Mouse (Mus musculus) layer of hippocampus, postnatal 25 days (tissue): ENCODE data around the gene Rcan1. TPM values are rescaled to one million over a fixed set of nuclear protein-coding genes. Genes with fewer than 3 reads are reported as not detected.

ENCODE experiments used
- DNase-seq, 2 experiments: peaks; one replicate each; pipeline ENCODE4 v3.0.0; 2022; ENCODE audit warnings: mixed read lengths in 2 of 2, low spot score in 1 of 2; ENCODE audit errors: extremely low spot score in 1 of 2
- total RNA-seq, 2 experiments: library from RNA; stranded (reverse); gene quantifications; 2 replicates each; pipeline ENCODE4 v1.2.3; 2021

The Rcan1 gene
- total RNA-seq, 2 experiments from 2014 or later: 40.2 to 44.9 TPM

DNA sequence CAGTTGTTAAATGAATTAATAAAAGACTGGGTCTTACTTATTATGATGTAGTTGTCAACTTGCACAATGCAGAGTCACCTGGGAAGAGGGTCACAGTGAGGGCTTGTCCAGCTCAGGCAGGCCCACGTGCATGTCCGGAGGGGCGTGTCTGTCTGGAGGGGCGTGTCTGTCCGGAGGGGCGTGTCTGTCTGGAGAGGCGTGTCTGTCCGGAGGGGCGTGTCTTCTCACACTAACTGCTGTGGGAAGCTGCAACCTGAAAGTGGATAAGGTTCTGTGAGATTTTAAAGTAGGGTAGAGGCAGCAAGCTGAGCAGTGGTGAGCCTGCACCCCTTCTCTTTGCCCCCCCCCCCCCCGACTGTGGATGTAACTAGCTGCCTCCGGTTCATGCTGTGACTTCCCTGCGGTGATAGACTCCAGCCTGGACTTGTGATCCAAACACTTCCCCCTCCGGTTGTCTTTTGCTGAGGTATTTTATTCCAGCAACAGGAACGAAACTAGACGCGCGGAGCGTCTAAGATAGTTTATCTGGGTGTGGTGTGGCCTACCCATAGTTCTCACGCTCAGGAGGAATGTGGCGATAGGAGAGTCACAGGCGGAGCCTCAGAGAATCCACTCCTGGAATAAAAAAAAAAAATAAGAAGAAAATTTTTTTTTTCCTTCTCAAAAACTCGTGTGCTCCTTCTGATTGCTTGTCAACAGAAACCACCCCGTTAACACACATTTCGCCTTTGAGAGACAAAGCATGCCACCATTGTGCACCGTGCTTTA, 4.6 kb upstream of the Rcan1 start:
- no peak for DNase-seq

DNA sequence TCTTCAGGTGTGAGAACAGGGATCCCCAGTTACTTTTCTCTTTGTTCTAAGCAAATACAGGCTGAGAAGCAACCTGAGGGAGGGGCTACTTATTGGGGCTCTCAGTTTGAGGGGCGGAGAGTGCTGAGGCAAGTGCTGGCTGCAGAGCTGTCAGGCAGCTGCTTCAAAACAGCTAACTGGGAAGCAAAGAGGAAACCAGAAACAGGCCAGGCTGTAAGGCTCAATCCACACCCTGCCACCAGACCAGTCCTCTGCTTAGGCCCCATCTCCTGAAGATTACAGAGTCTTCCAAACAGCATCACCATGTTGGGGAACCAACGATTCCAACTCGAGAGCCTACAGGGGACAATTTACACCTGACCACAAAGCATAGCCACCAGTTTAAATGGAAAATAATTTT, 2.2 kb upstream of the Rcan1 start:
- no peak for DNase-seq

DNA sequence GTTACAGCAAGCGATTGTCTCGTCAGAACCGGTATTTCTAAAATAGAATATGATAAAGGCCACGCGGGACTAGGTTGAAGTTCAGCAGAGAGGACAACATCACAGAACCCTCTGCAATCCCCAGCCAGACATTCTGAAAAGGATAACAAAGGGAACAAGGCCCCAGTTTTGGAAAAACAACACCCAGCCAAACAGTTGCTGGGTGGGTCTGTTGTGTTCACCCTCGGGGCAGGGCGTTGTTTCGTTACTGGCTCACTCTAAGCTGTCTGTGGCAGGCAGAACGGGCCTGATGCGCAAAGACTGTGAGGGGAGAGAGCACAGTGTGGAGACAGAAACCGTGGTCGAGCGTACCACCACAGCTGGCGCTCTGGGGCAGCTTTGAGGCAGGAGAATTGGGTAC, 2.2 kb downstream of the Rcan1 start:
- DNase-seq: no peak

DNA sequence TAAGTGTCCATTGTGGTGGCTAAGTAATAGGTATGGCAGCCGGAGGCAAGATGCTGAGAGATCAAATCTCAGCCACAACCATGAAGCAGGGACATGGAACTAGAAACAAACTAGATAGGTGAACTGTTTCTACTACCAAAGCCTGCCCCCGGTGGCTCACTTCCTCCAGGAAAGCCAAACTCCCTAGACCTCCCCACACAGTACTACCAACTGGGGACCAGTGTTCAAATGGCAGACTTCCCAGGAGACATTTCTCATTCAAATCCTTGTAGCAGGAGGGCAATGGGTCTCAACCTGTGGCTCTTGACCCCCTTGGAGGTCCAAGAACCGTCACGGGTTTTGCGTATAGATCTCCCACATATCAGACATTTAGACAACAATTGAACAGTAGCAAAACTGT, 3.6 kb downstream of the Rcan1 start:
- DNase-seq: no peak

DNA sequence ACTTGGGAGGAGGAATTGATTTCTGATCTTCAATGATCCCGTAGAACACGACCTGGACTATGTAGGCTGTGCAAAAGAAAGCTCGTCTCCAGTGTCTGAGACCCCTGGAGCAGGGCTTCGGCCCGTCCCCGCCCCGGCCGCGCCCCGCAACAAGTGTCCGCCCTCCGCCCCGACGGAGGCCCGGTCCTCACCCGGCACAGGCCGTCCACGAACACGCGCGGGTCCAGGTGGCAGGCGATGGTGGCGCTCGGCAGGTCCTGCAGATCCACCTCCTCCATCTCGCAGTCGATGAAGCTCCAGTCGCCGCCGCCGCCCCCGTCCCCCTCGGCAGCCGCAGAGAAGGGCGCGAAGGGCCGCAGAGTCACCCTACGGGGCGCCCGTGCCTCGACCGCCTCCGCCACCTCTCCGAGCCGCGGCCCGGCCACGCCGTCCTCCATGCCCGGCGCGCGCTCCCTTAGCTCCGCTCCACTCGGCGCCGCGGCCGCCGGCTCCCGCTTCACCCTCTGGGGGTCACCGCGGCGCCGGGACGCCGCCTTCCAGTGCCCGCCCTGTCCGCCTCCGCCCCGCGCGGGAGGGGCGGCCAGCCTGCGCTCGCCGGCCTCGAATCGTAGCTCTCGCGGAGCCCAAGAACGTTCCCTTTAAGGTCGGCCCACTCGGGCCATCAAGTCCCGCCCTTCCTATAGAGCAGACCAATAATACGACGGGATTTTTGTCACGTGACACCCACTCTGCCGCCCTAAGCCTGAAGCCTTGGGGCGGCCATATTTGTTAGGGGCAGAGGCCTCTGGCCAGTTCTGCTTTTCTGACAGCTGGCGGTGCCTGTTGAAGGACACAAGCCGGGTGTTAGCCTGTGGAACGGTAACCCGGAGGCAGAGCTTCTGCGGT, 4.8 kb downstream of the Rcan1 start:
- DNase-seq: peak; percentile 80 to 91

DNA sequence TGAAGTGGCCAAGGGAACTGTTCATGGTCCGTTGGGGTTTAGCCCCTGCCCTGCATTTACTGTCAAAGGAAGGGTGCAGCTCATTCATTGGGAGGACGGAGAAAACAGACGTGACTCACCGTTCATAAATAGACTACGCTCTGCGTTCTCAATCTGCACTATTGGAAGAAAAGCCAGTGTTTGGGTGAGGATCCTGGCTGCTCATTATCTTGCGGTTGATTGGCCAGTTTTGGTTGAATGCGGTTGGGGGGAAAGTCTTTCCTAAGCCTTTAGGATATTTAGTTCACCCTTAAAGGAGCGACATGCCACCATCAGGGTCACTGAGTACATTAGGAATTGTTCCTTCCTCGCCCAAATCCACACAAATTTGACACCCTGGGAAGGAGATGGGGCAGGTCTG, 5.4 kb downstream of the Rcan1 start:
- DNase-seq: no peak

DNA sequence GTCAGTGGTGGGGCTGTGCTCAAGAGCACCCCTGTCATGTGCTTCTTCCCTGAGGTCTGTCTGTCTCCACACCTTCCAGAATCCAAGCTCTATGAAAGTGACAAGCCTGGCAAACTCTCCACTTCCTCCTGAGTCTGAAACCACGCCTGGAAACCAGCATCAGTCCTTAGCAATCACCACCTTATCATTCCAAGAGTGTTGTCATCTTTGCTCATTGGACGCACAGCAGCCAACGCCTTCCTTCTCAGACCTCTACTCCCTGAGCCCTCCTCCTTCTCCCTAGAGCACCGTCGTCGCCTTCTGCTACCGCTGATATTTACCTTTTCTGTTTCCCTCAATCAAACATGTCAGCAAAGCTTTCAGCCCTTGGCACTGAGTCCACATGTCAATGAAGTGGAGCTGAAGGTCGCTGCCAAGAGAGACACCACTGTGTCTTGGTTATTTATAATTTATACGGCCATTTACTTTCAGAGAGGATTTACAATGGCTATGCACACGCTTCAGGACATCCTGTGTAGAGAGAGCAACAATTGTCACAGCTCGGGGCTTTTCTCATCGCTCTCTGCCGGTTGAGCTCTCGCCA, 6.2 kb downstream of the Rcan1 start:
- no peak for DNase-seq

DNA sequence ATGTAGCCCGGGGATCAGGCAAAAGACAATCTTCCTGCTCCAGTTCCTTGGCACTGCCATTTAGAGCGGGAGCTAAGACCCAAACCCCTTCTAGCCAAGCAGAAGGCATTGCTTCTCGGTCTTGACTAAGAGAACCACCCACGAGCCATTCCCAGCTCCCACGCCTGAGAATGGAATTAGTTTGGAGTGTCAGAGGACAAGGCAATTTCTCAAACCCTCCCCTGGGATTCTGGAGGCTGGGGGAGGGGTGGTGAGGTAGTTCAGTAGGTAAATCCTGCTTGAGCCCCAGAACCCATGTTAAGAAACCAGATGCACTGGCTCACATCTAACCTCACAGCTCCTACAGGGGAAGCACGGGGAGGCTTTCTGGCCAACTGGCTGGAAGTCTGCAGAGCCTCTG, 9.3 kb downstream of the Rcan1 start:
- DNase-seq: no peak

DNA sequence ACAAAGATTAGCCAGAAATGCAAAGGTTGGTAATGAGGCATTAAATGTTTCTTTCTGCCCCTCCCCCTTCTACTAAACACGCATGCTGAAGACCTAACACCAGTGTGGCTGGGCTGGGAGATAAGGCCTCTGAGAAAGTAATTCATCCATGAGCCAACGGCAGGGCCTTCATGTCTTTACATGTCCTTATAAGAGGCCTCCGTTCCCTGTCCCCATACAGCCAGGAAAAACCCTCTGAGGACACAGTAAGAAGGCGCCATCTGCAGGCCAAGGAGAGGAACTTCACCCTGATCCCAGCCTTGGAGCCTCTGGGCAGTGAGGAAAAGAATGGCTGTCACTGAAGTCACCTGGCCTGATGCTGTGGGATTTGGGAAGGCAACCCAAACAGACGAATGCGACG, 13.1 kb downstream of the Rcan1 start:
- DNase-seq: peak; percentile 48 to 72

DNA sequence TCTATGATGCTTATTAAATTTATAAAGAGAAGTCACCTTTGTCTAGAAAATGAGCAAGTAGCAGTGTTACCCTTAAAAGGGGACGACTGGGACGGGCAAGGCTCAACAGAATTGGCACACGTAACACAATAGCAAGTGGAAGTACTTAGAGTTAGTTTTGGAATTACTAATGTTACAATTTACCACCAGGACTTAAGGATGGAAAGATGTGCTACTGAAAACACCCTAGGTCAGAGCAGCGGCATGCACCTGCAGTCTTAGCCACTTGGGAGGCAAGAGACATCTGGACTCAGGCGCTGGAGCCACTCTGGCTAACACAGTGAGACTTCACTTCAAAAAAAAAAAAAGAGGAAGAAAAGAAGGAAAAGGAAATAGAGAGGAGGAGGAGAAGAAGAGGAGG, 14.7 kb downstream of the Rcan1 start:
- no peak for DNase-seq

DNA sequence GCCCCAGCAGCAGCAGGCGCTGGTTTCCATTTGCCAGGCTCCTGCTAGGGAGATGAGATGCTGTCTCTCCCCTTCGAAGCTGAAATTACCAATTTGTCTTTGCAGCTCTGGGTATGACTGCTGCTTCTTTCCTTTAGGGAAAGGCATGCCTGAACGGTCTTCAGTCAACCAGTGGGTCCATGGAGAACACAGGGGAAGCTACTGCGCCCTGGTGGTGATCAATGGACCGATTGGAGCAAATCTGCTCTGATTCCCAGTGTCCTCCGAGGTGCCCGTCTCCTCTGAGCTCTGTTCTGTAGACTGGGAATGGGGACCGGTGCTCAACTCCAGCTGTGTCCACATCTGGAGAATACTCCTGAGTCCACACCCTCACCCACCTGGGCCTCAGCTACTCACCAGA, 15.2 kb downstream of the Rcan1 start:
- no peak for DNase-seq

DNA sequence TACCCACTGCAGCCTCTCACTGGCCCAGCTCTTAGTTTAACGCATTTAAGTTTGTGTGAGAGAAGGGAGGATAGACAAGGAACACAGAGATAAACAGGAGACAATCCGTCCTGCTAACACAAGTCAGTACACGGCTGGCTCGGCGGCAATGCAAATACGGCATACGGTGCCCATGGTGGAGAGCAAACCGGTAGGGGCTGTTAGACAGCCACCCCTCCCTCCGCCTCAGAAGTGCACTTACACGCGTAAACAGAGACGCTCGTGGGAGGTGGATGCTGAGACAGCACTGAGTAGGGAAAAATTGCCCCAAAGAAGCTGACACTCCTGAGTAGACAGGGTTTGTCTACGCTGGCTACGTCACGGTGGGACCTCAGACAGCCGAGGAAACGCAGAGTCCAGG, 16.2 kb downstream of the Rcan1 start:
- no peak for DNase-seq

DNA sequence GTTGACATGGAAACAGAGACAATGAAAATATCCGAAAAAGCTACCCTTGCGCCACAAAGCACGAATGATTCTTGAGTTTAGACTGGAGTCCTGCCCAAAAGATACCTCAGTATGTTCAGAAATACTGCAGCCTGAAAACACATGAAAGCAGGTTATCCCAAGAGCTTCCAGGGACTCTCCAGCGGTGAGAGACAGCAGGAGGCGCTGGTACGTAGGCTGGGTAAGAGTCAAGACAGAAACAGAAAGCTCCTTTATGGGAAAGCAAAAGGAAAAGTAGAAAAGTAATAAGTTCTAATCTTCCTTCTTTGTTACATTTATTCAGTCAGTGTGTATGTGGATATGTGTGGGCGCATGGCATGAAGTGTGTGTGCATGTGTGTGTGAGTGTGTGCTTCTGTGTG, 16.7 kb downstream of the Rcan1 start:
- no peak for DNase-seq

DNA sequence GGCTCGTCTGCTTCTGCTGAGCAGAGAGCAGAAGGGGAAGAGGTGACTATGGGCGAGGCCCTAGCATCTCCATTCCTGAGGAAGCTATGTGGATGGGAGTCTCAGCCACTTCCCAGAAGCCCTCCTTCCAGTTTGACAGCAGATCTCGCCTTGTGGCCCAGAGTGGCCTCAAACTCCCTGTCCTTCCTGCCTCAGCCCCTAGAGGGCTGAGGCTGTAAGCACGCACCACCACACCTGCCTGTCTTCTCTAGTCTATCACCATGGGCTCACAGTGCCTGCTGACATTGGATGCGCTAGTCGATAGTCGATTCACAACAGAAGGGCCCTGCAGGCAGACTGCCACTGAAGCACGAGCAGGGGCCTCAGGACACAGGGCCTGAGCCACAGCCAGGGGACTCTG, 18.1 kb downstream of the Rcan1 start:
- DNase-seq: no peak

DNA sequence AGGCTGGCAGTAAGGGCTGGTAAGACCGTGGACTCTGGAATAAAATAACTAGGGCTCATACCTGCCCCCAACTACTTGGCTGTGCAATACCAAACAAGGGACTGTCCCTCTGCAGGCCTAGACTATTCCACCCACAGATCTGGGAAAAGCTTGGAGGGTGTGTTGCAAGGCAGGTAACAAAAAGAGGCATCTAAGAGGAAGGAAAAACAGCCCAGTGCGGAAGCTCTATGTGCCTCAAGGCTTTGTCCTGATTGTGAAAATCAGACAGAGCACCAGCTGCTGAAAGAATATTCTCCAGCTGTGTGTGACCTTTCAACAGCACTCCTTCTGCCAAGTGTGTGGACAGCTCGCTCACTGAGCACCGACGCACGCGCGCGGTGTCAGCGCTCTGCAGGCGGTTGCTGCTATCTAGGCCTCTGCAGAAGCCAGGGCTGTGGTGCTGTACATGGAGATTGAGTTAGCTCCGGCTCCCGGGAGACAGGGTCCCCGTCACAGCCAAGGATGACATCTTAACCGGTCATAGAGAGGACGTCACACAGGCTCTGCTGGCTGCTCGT, 19.1 kb downstream of the Rcan1 start:
- no peak for DNase-seq

DNA sequence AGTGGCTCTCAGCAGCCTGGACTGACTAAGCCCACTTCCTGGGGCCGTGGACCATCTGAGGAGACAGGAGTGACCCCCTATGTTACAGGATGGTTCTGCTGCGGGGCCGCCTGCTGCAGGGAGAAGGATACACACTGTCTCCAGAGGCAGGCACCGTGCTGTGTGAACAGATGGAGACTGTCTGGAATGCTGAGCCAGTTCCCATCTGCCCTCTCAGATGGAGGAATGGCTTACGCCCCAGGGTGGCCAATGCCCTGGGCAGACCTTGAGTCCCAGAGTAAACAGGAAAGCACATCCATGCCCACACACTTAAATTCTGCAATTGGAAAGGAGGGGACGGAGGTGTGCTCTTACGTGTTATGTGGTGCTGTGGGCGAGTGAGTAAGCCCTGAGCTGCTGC, 20.3 kb downstream of the Rcan1 start:
- DNase-seq: no peak

DNA sequence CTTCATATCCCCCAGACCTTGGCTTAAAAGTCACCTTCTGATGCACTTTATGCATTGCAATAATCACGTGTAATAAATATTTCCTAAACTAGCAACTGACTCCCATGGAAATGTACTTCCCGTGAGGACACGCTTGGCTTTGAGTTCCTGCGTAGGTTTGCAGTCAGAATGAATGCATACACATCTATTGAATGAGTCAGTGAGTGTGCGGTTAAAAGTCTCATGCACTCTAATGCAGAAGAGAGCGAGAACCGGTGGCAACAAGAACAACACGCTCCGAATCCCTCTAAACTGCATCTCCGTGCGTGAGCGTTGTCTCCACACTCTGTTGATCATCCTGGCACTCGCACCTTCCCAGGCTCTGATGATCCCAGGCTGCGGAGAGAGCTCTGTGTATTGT, 21.6 kb downstream of the Rcan1 start:
- no peak for DNase-seq

DNA sequence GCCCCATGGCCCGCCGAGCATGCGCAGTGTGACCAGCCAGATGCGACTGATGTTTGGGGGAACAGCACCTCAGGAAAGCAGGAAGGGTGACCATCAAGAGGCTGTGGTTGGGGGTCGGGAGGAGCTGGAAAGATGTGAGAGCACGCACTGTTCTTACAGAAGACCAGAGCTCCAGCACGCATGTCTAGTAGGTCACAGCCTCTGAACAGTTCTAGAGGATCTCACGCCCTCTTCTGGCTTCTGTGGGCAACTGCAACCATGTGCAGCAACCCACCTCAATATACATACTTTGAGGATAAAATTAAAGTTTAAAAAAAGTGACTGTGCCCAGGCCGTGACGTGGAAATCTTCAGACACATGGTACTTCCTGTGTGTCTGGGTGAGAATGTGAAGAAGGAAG, 25.3 kb downstream of the Rcan1 start:
- DNase-seq: no peak

DNA sequence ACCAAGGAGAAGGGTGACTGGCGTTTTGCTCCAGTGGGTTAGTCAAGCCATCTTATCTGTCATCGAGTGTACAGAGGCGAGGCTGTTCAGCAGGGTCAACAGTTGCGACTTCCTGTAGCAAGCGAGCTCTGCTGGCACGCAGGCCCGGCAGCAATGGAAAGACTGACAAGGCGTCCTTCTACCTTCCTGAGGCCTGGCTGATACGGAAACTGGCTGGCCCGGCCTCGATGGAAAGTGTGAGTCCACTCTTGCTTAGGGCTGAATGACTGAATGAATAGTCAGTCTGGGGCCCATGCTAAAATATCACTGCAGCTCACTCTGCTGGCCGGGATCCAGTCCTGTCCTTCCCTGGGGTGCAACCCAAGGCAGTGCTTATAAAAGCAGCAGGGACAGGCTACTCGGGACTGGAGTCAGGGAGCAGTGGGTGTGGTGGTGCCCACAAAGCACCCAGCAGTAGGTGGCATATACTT, 27.0 kb downstream of the Rcan1 start:
- no peak for DNase-seq

DNA sequence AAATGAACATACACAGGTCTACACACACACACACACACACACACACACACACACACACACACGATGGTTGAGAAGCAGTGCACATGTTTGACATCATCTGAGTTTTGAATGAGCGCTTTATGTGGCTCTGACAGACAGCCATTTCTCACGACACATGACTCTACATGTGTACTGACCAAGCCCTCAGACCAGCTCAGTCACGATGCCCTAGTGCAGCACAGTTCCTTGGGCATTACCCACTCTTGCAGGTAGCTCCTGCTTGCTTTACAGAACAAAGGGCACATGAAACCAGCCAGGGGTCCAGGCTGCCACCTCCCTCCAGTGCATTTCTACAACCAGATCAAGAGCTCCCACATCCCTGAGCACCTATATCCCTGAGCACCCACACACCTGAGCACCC, 27.7 kb downstream of the Rcan1 start:
- no peak for DNase-seq

DNA sequence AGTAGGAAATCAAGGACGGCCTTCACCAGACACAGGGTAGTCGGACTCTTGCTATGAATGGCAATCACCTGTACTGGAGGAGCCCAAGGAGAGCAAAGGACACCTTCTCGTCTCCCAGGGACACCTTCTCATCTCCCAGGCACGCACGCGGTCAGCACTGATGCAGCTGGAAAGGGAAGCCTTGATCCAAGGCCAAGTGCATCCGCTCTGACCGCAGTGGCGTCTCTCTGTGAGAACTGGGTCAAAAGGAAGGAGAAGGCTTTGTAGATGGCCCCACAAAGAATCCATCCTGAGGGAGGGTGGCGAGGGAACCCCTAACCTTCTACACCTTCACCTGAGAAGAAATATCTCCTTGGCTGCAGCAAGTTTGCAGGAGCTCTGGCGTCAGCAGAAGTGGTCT, 28.5 kb downstream of the Rcan1 start:
- no peak for DNase-seq
